Mouse (Mus musculus) megakaryocyte-erythroid progenitor cell, adult 5 weeks (primary cell): Measurements from ENCODE around the gene Scgb2b19. TPM values are rescaled to one million over a fixed set of nuclear protein-coding genes. Genes with fewer than 3 reads are reported as not detected.

ENCODE experiments used
- polyA plus RNA-seq: library from polyadenylated mRNA; stranded (reverse); fragments of >175 nt; gene quantifications from 2 replicates; pipeline ENCODE4 v1.2.3, GENCODE M21; 2012

Gene Scgb2b19
- polyA plus RNA-seq = not detected in 2 replicates

GRCm38 (mm10) chr7:33280238-33280637, at the start of gene Scgb2b19:
TSS of gene Scgb2b19 (minus strand) at chr7:33280338.

DNA sequence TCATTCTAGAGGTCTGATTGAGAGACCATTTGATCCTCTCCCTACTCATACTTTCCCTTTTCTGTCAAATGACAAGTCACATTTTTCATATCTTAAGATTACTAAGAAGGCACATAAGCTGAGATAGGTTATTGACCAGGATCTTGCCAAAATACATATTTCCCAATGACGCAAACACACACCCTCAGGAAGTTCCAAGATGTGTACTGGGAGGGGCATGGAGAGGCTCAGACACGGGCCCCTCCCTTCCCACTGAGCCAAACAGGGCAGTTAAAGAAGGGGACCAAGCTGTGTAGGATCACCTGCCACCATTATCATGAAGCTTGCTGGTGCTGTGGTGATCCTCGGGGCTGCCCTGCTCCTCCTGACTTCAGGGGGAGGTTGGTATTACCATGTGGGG, 6.9 kb upstream of the Scgb2b19 start, which contains the start of gene Scgb1b19:
Gene Scgb1b19, plus strand, starts transcription at position 301 of the 400 bp plus-strand sequence.

Other genes with a start within 250 kb of the Scgb2b19 start
- not detected in 2 replicates for gene Scgb2b17, start 223.8 kb downstream of the Scgb2b19 start, polyA plus RNA-seq
- not detected in 2 replicates for gene Scgb1b17, start 216.9 kb downstream of the Scgb2b19 start, polyA plus RNA-seq
- not detected in 2 replicates for gene Scgb2b18, start 106.5 kb downstream of the Scgb2b19 start, polyA plus RNA-seq
- not detected in 2 replicates for gene Scgb1b18, start 94.8 kb downstream of the Scgb2b19 start, polyA plus RNA-seq
- gene Scgb1b19, start 7.0 kb upstream of the Scgb2b19 start, polyA plus RNA-seq = not detected in 2 replicates
- not detected in 2 replicates for gene Scgb2b20, start 86.0 kb upstream of the Scgb2b19 start, polyA plus RNA-seq
- not detected in 2 replicates for gene Scgb1b20, start 92.9 kb upstream of the Scgb2b19 start, polyA plus RNA-seq
- gene Scgb2b21, start 240.1 kb upstream of the Scgb2b19 start, polyA plus RNA-seq = not detected in 2 replicates